In the genomic region with DNA sequence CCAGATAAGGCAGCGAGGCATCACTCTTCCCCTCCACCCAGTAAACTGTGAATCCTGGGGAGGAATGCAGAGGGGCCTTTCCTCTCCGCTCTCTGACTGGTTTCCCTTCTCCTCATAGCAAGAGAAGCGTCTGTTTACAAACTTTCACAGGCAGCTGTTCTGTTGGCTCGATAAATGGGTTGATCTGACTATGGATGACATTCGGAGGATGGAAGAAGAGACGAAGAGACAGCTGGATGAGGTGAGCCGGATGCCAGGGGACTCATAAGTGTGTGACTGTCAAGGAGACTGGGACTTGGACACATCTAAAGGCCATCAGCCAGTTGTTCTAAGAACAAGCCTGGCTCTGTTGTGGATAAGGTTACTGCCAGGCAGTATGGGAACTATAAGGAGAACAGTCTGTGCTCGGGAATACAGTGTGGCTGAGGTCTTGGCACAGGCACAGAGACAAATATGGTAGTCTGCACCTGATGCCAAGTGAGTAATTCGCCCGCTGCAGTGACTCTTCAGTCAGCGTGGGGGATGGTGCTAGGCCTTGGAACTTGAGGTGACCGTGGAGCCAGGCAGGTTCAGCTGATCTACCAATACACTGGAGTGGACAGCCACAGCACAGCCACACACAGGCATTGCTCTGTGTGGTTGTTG, we compare ENCODE assay signal across 9 mouse cellular contexts. TPM values are rescaled to one million over a fixed set of nuclear protein-coding genes. Genes with fewer than 3 reads are reported as not detected.
A peak's percentile ranks its signal among the peaks of the same experiment; 100 is the strongest.
DNase-seq lines count a peak whose midpoint lies in the region; ATAC-seq and TF ChIP-seq lines count a peak whose summit lies in the region.
"Had no signal": no experiment of that assay in that cellular context is flagged by ENCODE, and none has a peak within 500 bp of the region (broad histone marks: within the 10 kb centered on the region; RNA-seq: fewer than 3 reads in every experiment).

No protein-coding gene starts in this region.

- H3K27me3 ChIP-seq in forebrain, embryonic 14.5 days (replicated peaks; ENCODE audit: control insufficient read depth, insufficient read depth, low read length) = no peaks in the 10 kb centered on the region
- H3K27me3 ChIP-seq in forebrain, embryonic 13.5 days = no peaks in the 10 kb centered on the region
- no peaks in the 10 kb centered on the region for H3K27me3 ChIP-seq in C2C12 (ENCODE audit: control insufficient read depth, insufficient read depth, insufficient read length)
- H3K27me3 ChIP-seq: limb, embryonic 13.5 days had no signal

- H3ac ChIP-seq in C2C12 (ENCODE audit: control insufficient read depth, insufficient read length, low read depth) = no peak overlapping the region

- no peaks in the 10 kb centered on the region for H3K79me2 ChIP-seq in C2C12 (ENCODE audit: control insufficient read depth, insufficient read depth)

- TF ChIP-seq CTCF in C2C12 (IDR thresholded peaks at IDR 0.05; ENCODE audit: control insufficient read depth, insufficient read depth, insufficient read length) = no peak

- no peak overlapping the region for H3K9ac ChIP-seq in forebrain, embryonic 14.5 days (ENCODE audit: low read length)
- H3K9ac ChIP-seq in forebrain, embryonic 13.5 days = no peak overlapping the region
- H3K9ac ChIP-seq: limb, embryonic 13.5 days had no signal

- WGBS in forebrain, embryonic 14.5 days = 87% methylated on average over 12 of the region's 12 CpGs
- WGBS in forebrain, embryonic 13.5 days = 87% methylated on average over 12 of the region's 12 CpGs

- H3K36me3 ChIP-seq in forebrain, embryonic 14.5 days (ENCODE audit: control insufficient read depth, insufficient read depth, low read length) = peaks cover 65% of the 10 kb centered on the region
- H3K36me3 ChIP-seq in forebrain, embryonic 13.5 days (ENCODE audit: poor library complexity, severe bottlenecking) = peaks cover 78% of the 10 kb centered on the region
- peaks cover 74% of the 10 kb centered on the region for H3K36me3 ChIP-seq in C2C12 (ENCODE audit: control insufficient read depth, insufficient read depth)

- no peak overlapping the region for H3K4me2 ChIP-seq in forebrain, embryonic 14.5 days (ENCODE audit: low read length)
- H3K4me2 ChIP-seq in forebrain, embryonic 13.5 days = no peak overlapping the region
- H3K4me2 ChIP-seq: limb, embryonic 13.5 days had no signal

- H3K27ac ChIP-seq in forebrain, embryonic 14.5 days (ENCODE audit: low read depth, low read length) = no peak overlapping the region
- no peak overlapping the region for H3K27ac ChIP-seq in forebrain, embryonic 13.5 days
- H3K27ac ChIP-seq: limb, embryonic 13.5 days had no signal

- no peak for ATAC-seq in forebrain, embryonic 14.5 days
- ATAC-seq in forebrain, embryonic 13.5 days = no peak

- no peak overlapping the region for H3K4me3 ChIP-seq in forebrain, embryonic 14.5 days (ENCODE audit: low read depth, low read length)
- H3K4me3 ChIP-seq in forebrain, embryonic 13.5 days = no peak overlapping the region
- H3K4me3 ChIP-seq in C2C12 (ENCODE audit: insufficient read depth, poor library complexity, severe bottlenecking) = no peak overlapping the region
- H3K4me3 ChIP-seq: limb, embryonic 13.5 days had no signal

- H3K4me1 ChIP-seq in forebrain, embryonic 14.5 days (ENCODE audit: control insufficient read depth, insufficient read depth, low read length) = no peaks in the 10 kb centered on the region
- H3K4me1 ChIP-seq in forebrain, embryonic 13.5 days = no peaks in the 10 kb centered on the region
- H3K4me1 ChIP-seq: limb, embryonic 13.5 days had no signal

- peaks cover 2% of the 10 kb centered on the region for H3K79me3 ChIP-seq in C2C12 (ENCODE audit: low read depth)

- DNase-seq in forebrain, embryonic 14.5 days (ENCODE audit: low spot score) = peak; percentile 30
- peak; percentile 63 to 71 for DNase-seq in cerebellum, postnatal 14 days
- DNase-seq in heart, postnatal 4 days = peak; percentile 75
- DNase-seq in thymus, adult 18-20 months = no peak
- DNase-seq in neural tube, embryonic 10.5 days (ENCODE audit: extremely low spot score, low spot score) = no peak
- no peak for DNase-seq in embryo, embryonic 9.5 days (ENCODE audit: extremely low spot score)

- H3K9me3 ChIP-seq in forebrain, embryonic 14.5 days (replicated peaks; ENCODE audit: control insufficient read depth, low read length) = no peaks in the 10 kb centered on the region
- H3K9me3 ChIP-seq in forebrain, embryonic 13.5 days (replicated peaks) = no peaks in the 10 kb centered on the region
- H3K9me3 ChIP-seq: limb, embryonic 13.5 days had no signal

TF ChIP-seq in C2C12, 6 proteins besides CTCF, POLR2A, EP300 and RAD21:
- TF ChIP-seq MYOG (IDR thresholded peaks at IDR 0.05; ENCODE audit: control insufficient read depth, extremely low read depth, insufficient read length) = no peak
- TF ChIP-seq MYOD1 (IDR thresholded peaks at IDR 0.05; ENCODE audit: control insufficient read depth, insufficient read length, low read depth) = peak; percentile 21

RNA-seq across cellular contexts. Expression of gene Inpp5k, which starts 10.5 kb away (rescaled TPM):
- 53.9 and 55.5 TPM in 2 replicates for polyA plus RNA-seq in forebrain, embryonic 14.5 days (2014; fragmentation: Nextera tagmentation; extraction: Ambion mirVana)
- 32.7 and 33.8 TPM in 2 replicates for polyA plus RNA-seq in forebrain, embryonic 13.5 days (2015; fragmentation: Nextera tagmentation; extraction: Ambion mirVana)
- 8.9 TPM for polyA plus RNA-seq in C2C12 (2012; fragmentation: generic; extraction: Trizol)
- total RNA-seq in heart, postnatal 4 days (2021) = 10 to 100 TPM; 23.4 to 26.9 TPM

RNA-seq across cellular contexts. Expression of gene Myo1c, which starts 30.0 kb away (rescaled TPM):
- 5.7 and 6.6 TPM in 2 replicates for polyA plus RNA-seq in forebrain, embryonic 14.5 days (2014; fragmentation: Nextera tagmentation; extraction: Ambion mirVana)
- polyA plus RNA-seq in forebrain, embryonic 13.5 days (2015; fragmentation: Nextera tagmentation; extraction: Ambion mirVana) = 6.1 and 6.9 TPM in 2 replicates
- polyA plus RNA-seq in C2C12 (2012; fragmentation: generic; extraction: Trizol) = 166 TPM
- total RNA-seq in heart, postnatal 4 days (2021) = 100 to 1,000 TPM; 158 to 160 TPM

RNA-seq across cellular contexts. Expression of gene Pitpna, which starts 32.4 kb away (rescaled TPM):
- polyA plus RNA-seq in forebrain, embryonic 14.5 days (2014; fragmentation: Nextera tagmentation; extraction: Ambion mirVana) = 94.2 and 101 TPM in 2 replicates
- 70.0 and 70.8 TPM in 2 replicates for polyA plus RNA-seq in forebrain, embryonic 13.5 days (2015; fragmentation: Nextera tagmentation; extraction: Ambion mirVana)
- polyA plus RNA-seq in C2C12 (2012; fragmentation: generic; extraction: Trizol) = 118 TPM
- total RNA-seq in heart, postnatal 4 days (2021) = 100 to 1,000 TPM; 150 to 155 TPM

RNA-seq across cellular contexts. Expression of gene Crk, which starts 58.8 kb away (rescaled TPM):
- polyA plus RNA-seq in forebrain, embryonic 14.5 days (2014; fragmentation: Nextera tagmentation; extraction: Ambion mirVana) = 105 and 109 TPM in 2 replicates
- 124 and 133 TPM in 2 replicates for polyA plus RNA-seq in forebrain, embryonic 13.5 days (2015; fragmentation: Nextera tagmentation; extraction: Ambion mirVana)
- 39.3 TPM for polyA plus RNA-seq in C2C12 (2012; fragmentation: generic; extraction: Trizol)
- 100 to 1,000 TPM; 117 to 123 TPM for total RNA-seq in heart, postnatal 4 days (2021)

Comparison
In these comparisons a context has a peak if more than half of its experiments do, and no peak if none do; other contexts are left out.
1. DNase-seq: peak in forebrain, embryonic 14.5 days (single experiment), cerebellum, postnatal 14 days (2 of 2) and heart, postnatal 4 days (single experiment); none in thymus, adult 18-20 months (0 of 2), neural tube, embryonic 10.5 days (single experiment) and embryo, embryonic 9.5 days (single experiment).
2. RNA of gene Myo1c, which starts 30.0 kb away (polyA plus RNA-seq): 166 TPM in C2C12 (single experiment); 6.1 to 6.9 TPM in forebrain, embryonic 13.5 days and 5.7 to 6.6 TPM in forebrain, embryonic 14.5 days; every median in the first group is over 10 times any median in the second.